Mouse (Mus musculus) forebrain, embryonic 16.5 days (tissue): ENCODE data around the gene Gm10024. TPM values are rescaled to one million over a fixed set of nuclear protein-coding genes. Genes with fewer than 3 reads are reported as not detected.
"Not testable (repeated sequence)": the region's sequence is repeated elsewhere in the genome, so short reads cannot be mapped to it uniquely, and the experiment has no call there.

Experiments
- ATAC-seq: fragments of 200-750 bp; cut with Nextera tagmentation; 2 replicates; pipeline ENCODE4 v1.8.0; 2017; ENCODE audit warnings: mild to moderate bottlenecking, moderate library complexity
- H3K27ac ChIP-seq: fragments of 300-500 bp; sonication (generic); 2 replicates; pipeline ENCODE4 v1.5.1; 2014; ENCODE audit warnings: low read length, control low read depth
- H3K27me3 ChIP-seq: fragments of 300-500 bp; sonication (generic); replicated peaks from 2 replicates; pipeline ENCODE4 v1.6.1; 2014; ENCODE audit warnings: low read length; ENCODE audit not compliant: control insufficient read depth, insufficient read depth
- H3K36me3 ChIP-seq: fragments of 300-500 bp; sonication (generic); 2 replicates; pipeline ENCODE4 v1.6.1; 2014; ENCODE audit not compliant: control insufficient read depth, insufficient read depth
- H3K4me1 ChIP-seq: fragments of 300-500 bp; sonication (generic); replicated peaks from 2 replicates; pipeline ENCODE4 v1.6.1; 2014; ENCODE audit warnings: low read length; ENCODE audit not compliant: control insufficient read depth, insufficient read depth
- H3K4me2 ChIP-seq: fragments of 300-500 bp; sonication (generic); 2 replicates; pipeline ENCODE4 v1.6.1; 2014; ENCODE audit warnings: mild to moderate bottlenecking, low read length, control low read depth
- H3K4me3 ChIP-seq: fragments of 300-500 bp; sonication (generic); replicated peaks from 2 replicates; pipeline ENCODE4 v1.5.1; 2014; ENCODE audit warnings: mild to moderate bottlenecking, low read length, control low read depth
- H3K9ac ChIP-seq: fragments of 300-500 bp; sonication (generic); replicated peaks from 2 replicates; pipeline ENCODE4 v1.6.1; 2014; ENCODE audit warnings: low read depth, low read length, control low read depth
- H3K9me3 ChIP-seq: fragments of 300-500 bp; sonication (generic); 2 replicates; pipeline ENCODE4 v1.6.1; 2016; ENCODE audit warnings: low read length; ENCODE audit not compliant: control insufficient read depth
- WGBS: fragments of 180-500 bp; shearing (Covaris S2); extraction: QIAGEN DNeasy Blood & Tissue Kit; methylation state at CpG from one replicate; pipeline ENCODE4 v1.1.7; 2014; 5-methylcytosine and 5-hydroxymethylcytosine counted together
- polyA plus RNA-seq: library from polyadenylated mRNA; unstranded; fragments of >200 nt; fragmentation: Nextera tagmentation; extraction: Ambion mirVana; gene quantifications from 2 replicates; pipeline ENCODE4 v1.2.1, GENCODE M21; 2015

Gene Gm10024
- polyA plus RNA-seq, 1 experiment from 2014 or later, result not detected

DNA sequence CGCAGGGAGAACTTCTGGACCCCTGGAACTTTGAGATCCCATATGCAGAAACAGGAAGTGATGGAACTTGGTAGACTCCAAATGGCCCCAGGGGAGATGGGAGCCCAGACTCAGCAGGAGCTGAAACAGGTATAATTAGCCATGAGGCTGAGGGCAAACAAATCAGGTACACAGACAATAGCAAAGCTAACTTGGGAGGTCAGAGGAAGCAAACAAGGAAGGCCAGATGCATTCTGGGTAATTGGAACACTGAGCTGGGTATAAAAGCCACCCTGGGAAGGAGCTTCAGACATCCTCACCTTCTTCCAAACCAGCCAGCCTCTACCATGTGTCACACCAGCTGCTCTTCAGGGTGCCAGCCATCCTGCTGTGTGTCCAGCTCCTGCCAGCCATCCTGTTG lies 9.0 kb downstream of the Gm10024 start, which contains the start of gene Krtap12-1:
Gene Krtap12-1 (plus strand): TSS at position 301 of the 400 bp plus-strand sequence.
- not testable (repeated sequence) for H3K9me3 ChIP-seq, H3K4me2 ChIP-seq, ATAC-seq, H3K36me3 ChIP-seq, H3K27me3 ChIP-seq, H3K9ac ChIP-seq, H3K4me3 ChIP-seq, H3K27ac ChIP-seq, H3K4me1 ChIP-seq
- 86% methylated on average over 1 of the region's 1 CpGs for WGBS

DNA sequence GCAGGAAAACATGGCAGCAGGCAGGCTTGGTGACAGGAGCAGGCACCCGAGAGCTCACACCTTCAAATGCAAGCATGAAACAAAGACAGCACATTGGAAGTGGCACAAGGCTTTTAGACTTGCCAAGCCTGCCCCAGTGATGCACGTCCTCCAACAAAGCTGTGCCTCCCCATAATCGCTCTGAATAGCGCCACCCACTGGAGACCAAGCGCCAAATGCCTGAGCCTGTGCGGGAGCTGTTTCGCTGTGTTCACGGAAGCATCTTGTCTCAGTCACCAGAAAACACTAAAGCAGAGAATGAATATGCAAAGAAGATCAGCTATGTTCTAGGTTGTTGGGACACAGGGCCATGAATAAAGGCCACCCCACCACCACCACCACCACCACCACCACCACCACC lies 13.6 kb downstream of the Gm10024 start:
- Histone ChIP-seq H3K27me3 (no peaks in the 10 kb centered on the region), H3K36me3 (no peaks in the 10 kb centered on the region), H3K9ac (no peak overlapping the region), H3K4me2 (no peak overlapping the region), H3K4me1 (no peaks in the 10 kb centered on the region), H3K27ac (no peak overlapping the region), H3K4me3 (no peak overlapping the region), H3K9me3 (no peaks in the 10 kb centered on the region)
- WGBS, result 70% methylated on average over 8 of the region's 8 CpGs
- no peak for ATAC-seq

DNA sequence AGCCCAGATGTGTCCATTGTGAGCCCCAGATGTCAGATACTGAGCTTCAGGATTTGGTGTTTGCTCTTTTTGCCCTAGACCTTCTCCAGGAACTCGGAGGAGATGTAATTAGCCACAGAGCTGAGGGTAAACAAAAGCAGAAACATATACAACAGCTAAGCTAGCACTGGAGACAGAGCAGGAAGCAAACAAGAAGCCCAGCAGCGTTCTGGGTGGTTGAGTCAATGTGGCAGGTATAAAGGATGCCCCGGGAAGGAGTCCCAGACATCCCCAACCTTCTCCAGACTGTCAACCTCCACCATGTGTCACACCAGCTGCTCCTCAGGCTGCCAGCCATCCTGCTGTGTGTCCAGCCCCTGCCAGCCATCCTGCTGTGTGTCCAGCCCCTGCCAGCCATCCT lies 14.9 kb downstream of the Gm10024 start, which contains the start of gene Gm10100:
Gene Gm10100 (plus strand): TSS at position 301 of the 400 bp plus-strand sequence.
- 28% methylated on average over 3 of the region's 3 CpGs for WGBS
- Histone ChIP-seq H3K27ac (no peak within 1 kb of the TSS), H3K4me1 (no peaks in the 10 kb centered on the region), H3K4me3 (no peak within 1 kb of the TSS), H3K9ac (no peak within 1 kb of the TSS), H3K27me3 (no peaks in the 10 kb centered on the region), H3K4me2 (no peak within 1 kb of the TSS), H3K9me3 (no peaks in the 10 kb centered on the region), H3K36me3 (no peaks in the 10 kb centered on the region)
- ATAC-seq, result no peak

DNA sequence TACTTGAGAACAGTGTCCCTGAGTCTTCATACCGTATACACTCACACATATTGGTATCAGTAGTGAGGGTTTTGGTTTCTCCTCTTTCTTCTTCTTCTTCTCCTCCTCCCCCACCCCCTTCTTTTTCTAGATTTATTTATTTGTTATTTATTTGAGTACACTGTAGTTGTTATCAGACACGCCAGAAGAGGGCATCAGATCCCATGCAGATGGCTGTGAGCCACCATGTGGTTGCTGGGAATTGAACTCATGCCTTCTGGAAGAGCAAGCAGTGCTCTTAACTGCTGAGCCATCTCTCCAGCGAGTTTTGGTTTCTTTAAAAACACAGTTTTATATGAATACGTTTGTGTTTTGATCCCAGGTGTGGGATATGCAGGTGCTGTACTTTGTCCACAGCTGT lies 17.0 kb downstream of the Gm10024 start:
- WGBS, result 61% methylated on average over 4 of the region's 4 CpGs
- ATAC-seq, result no peak
- Histone ChIP-seq H3K4me2 (no peak overlapping the region), H3K27me3 (no peaks in the 10 kb centered on the region), H3K4me1 (no peaks in the 10 kb centered on the region), H3K9me3 (no peaks in the 10 kb centered on the region), H3K27ac (no peak overlapping the region), H3K4me3 (no peak overlapping the region), H3K9ac (no peak overlapping the region), H3K36me3 (no peaks in the 10 kb centered on the region)

DNA sequence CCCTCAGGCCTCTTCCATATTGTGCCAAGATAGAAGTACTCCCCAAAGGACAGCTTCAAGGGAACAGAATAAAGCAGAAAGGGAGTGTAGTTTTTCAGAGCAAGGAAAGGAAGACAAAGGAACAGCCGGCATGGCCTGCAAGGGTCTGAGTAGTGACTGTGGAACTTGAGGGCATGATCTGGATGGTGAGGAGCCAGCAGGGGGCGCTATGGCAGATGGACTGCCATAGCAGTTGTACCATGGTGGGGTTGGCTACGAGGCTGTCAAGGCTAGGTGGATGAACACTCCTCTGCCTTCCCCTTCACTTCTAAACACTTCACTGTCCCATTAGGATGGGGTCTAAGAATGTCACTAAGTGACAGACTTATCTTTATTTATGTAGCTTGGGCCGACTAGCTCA lies 18.0 kb downstream of the Gm10024 start:
- H3K27me3 ChIP-seq, result no peaks in the 10 kb centered on the region
- H3K4me3 ChIP-seq, result no peak overlapping the region
- no peak overlapping the region for H3K27ac ChIP-seq
- H3K4me2 ChIP-seq, result no peak overlapping the region
- no peaks in the 10 kb centered on the region for H3K9me3 ChIP-seq
- no peaks in the 10 kb centered on the region for H3K36me3 ChIP-seq
- no peaks in the 10 kb centered on the region for H3K4me1 ChIP-seq
- 51% methylated on average over 4 of the region's 4 CpGs for WGBS
- H3K9ac ChIP-seq, result no peak overlapping the region
- no peak for ATAC-seq

DNA sequence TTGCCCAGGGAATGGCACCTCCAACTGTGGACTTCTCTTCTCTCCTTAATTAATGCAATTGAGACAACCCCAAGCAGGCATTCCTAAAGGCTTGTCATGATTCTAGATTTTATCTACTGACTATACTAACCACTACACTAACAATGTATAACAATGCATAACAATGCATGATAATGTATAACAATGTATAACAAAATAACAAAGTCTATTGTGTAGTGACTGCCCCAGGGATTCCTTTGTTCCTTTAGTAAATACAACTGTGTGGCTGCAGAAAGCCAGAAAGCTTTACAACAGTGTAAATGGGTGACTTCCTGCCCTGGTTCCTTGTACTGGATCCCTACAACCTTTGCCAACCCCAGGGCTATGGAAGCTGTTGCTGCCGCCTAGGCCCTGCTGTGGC lies 24.7 kb downstream of the Gm10024 start:
- Histone ChIP-seq H3K4me2 (no peak overlapping the region), H3K27ac (no peak overlapping the region), H3K9ac (no peak overlapping the region), H3K9me3 (no peaks in the 10 kb centered on the region; the same call in 1 of the 2 replicates), H3K36me3 (no peaks in the 10 kb centered on the region), H3K4me3 (no peak overlapping the region), H3K4me1 (no peaks in the 10 kb centered on the region), H3K27me3 (no peaks in the 10 kb centered on the region)
- WGBS, result 89% methylated on average over 1 of the region's 1 CpGs
- no peak for ATAC-seq

DNA sequence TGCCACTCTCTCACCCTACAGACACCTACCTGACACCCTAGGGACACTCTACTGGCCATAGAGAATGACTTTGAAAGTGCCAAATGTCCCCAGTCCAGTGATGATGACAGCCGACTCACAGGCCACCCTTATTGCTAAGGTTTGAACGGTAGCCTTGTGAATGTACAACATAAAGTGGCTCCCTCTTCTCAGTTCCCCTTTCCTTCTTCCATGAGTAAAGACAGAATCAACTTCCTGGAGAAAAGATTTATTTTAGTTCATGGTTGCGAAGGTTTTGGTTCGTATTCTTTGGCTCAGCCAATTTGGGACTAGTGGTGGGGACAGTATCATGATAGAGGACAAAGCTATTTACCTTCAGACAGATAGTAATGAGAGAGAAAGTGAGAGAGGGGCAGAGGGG lies 27.7 kb downstream of the Gm10024 start:
- no peak for ATAC-seq
- no peak overlapping the region for H3K4me2 ChIP-seq
- no peak overlapping the region for H3K9ac ChIP-seq
- WGBS, result 91% methylated on average over 4 of the region's 4 CpGs
- H3K27me3 ChIP-seq, result no peaks in the 10 kb centered on the region
- no peaks in the 10 kb centered on the region; the same call in 1 of the 2 replicates for H3K9me3 ChIP-seq
- H3K36me3 ChIP-seq, result no peaks in the 10 kb centered on the region
- H3K4me3 ChIP-seq, result no peak overlapping the region
- no peak overlapping the region for H3K27ac ChIP-seq
- H3K4me1 ChIP-seq, result no peaks in the 10 kb centered on the region

DNA sequence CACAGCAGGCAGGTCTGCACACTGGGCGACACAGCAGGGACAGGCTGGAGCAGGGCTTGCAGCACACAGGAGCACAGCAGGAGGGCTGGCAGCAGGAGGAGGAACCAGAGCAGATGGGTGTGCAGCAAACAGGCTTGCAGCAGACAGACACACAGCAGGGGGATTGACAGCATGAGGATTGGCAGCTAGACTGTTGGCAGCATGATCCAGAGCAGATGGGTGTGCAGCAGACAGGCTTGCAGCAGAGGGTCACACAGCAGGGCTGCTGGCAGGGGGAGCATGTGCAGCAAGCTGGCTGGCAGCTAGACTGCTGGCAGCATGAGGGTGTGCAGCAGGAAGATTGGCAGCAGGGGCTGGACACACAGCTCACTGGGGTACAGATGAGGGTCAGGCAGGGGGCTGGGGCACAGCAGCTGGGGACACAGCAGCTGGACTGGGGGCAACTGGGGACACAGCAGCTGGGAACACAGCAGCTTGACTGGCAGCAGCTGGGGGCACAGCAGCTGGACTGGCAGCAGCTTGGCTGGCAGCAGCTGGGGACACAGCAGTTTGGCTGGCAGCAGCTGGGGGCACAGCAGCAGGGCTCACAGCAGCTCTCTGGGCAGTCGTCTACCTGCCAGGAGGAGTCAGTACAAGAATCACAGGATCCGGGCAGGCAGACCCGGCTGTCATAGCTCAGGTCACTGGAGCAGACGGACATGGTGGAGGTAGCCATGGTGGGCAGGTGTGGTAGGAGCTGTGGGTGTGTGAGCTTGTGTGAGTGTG lies 30.8 kb downstream of the Gm10024 start, which contains the start of gene Gm18596:
Gene Gm18596 (minus strand): TSS at position 715 of the 765 bp plus-strand sequence.
- H3K4me3 ChIP-seq, H3K9me3 ChIP-seq, ATAC-seq, H3K36me3 ChIP-seq, H3K9ac ChIP-seq, H3K27me3 ChIP-seq, H3K4me2 ChIP-seq, H3K4me1 ChIP-seq, H3K27ac ChIP-seq: not testable (repeated sequence)
- WGBS, result 61% methylated on average over 4 of the region's 5 CpGs

DNA sequence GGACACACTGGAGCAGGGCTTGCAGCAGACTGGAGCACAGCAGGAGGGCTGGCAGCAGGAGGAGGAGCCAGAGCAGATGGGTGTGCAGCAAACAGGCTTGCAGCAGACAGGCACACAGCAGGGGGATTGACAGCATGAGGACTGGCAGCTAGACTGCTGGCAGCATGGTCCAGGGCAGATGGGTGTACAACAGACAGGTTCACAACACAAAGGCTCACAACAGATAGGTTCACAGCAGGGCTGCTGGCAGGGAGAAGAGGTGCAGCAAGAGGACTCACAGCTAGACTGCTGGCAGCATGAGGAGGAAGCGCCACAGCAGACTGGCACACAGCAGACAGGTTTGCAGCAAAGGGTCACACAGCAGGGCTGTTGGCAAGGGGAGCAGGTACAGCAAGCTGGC lies 39.4 kb downstream of the Gm10024 start:
- H3K27me3 ChIP-seq, H3K9ac ChIP-seq, H3K4me3 ChIP-seq, ATAC-seq, H3K9me3 ChIP-seq, H3K27ac ChIP-seq, H3K36me3 ChIP-seq, H3K4me1 ChIP-seq, H3K4me2 ChIP-seq: not testable (repeated sequence)
- WGBS, result 56% methylated on average over 1 of the region's 1 CpGs
